Mouse (Mus musculus) macrophage (primary cell): ENCODE results near the gene Cmtm4. TPM values are rescaled to one million over a fixed set of nuclear protein-coding genes. Genes with fewer than 3 reads are reported as not detected.

Experiments used
- H3K27ac ChIP-seq: fragments of 350-480 bp; formaldehyde crosslinking; 2 replicates; pipeline ENCODE4 v1.9.0; 2021
- H3K36me3 ChIP-seq: fragments of 350-480 bp; formaldehyde crosslinking; 2 replicates; pipeline ENCODE4 v1.9.0; 2021; ENCODE audit errors: inconsistent target
- H3K4me3 ChIP-seq: fragments of 350-480 bp; formaldehyde crosslinking; 2 replicates; pipeline ENCODE4 v1.9.0; 2021; ENCODE audit errors: inconsistent target
- H3K79me2 ChIP-seq: fragments of 350-480 bp; formaldehyde crosslinking; 2 replicates; pipeline ENCODE4 v1.9.0; 2021; ENCODE audit errors: inconsistent target
- WGBS: methylation state at CpG from one replicate; pipeline ENCODE4 v1.1.7; 2026; ENCODE audit warnings: inconsistent platforms; ENCODE audit not compliant: missing documents; 5-methylcytosine and 5-hydroxymethylcytosine counted together
- polyA plus RNA-seq: library from polyadenylated mRNA; stranded (reverse); fragments of 250-400 nt; gene quantifications from 3 replicates; pipeline ENCODE4 v1.2.4, GENCODE M21; 2018; ENCODE audit warnings: inconsistent platforms

Cmtm4 gene
- polyA plus RNA-seq, 1 experiment from 2014 or later = 7.3 TPM

GRCm38 (mm10) chr8:104430230-104430629, 34.6 kb upstream of the Cmtm4 start:
- peaks cover 79% of the 10 kb centered on the region for H3K36me3 ChIP-seq
- H3K27ac ChIP-seq = no peak overlapping the region
- H3K4me3 ChIP-seq = no peak overlapping the region
- 86% methylated on average over 7 of the region's 7 CpGs for WGBS
- H3K79me2 ChIP-seq = peaks cover 45% of the 10 kb centered on the region

GRCm38 (mm10) chr8:104427703-104428102, 32.1 kb upstream of the Cmtm4 start:
- H3K36me3 ChIP-seq = peaks cover 86% of the 10 kb centered on the region
- peaks cover 20% of the 10 kb centered on the region for H3K79me2 ChIP-seq
- no peak overlapping the region for H3K4me3 ChIP-seq
- 63% methylated on average over 12 of the region's 13 CpGs for WGBS
- no peak overlapping the region for H3K27ac ChIP-seq

GRCm38 (mm10) chr8:104422313-104422712, 26.7 kb upstream of the Cmtm4 start:
- Histone ChIP-seq H3K27ac (no peak overlapping the region), H3K79me2 (no peaks in the 10 kb centered on the region), H3K4me3 (no peak overlapping the region), H3K36me3 (peaks cover 86% of the 10 kb centered on the region)
- 90% methylated on average over 6 of the region's 6 CpGs for WGBS

GRCm38 (mm10) chr8:104416022-104416421, 20.4 kb upstream of the Cmtm4 start:
- H3K36me3 ChIP-seq = peaks cover 37% of the 10 kb centered on the region
- 92% methylated on average over 6 of the region's 6 CpGs for WGBS
- no peak overlapping the region for H3K27ac ChIP-seq
- no peak overlapping the region for H3K4me3 ChIP-seq
- H3K79me2 ChIP-seq = no peaks in the 10 kb centered on the region

GRCm38 (mm10) chr8:104414204-104414603, 18.6 kb upstream of the Cmtm4 start:
- no peak overlapping the region for H3K27ac ChIP-seq
- H3K79me2 ChIP-seq = no peaks in the 10 kb centered on the region
- no peak overlapping the region for H3K4me3 ChIP-seq
- peaks cover 21% of the 10 kb centered on the region for H3K36me3 ChIP-seq
- WGBS = 95% methylated on average over 3 of the region's 3 CpGs

- Histone ChIP-seq H3K36me3 (peaks cover 17% of the 10 kb centered on the region), H3K27ac (no peak overlapping the region), H3K4me3 (no peak overlapping the region), H3K79me2 (no peaks in the 10 kb centered on the region)
- 86% methylated on average over 2 of the region's 4 CpGs for WGBS
Measured at GRCm38 (mm10) chr8:104413770-104414169, 18.2 kb upstream of the Cmtm4 start.

GRCm38 (mm10) chr8:104412805-104413532, 17.4 kb upstream of the Cmtm4 start:
- H3K27ac ChIP-seq = no peak overlapping the region
- WGBS = 83% methylated on average over 7 of the region's 7 CpGs
- H3K4me3 ChIP-seq = no peak overlapping the region
- H3K79me2 ChIP-seq = no peaks in the 10 kb centered on the region
- peaks cover 10% of the 10 kb centered on the region for H3K36me3 ChIP-seq

GRCm38 (mm10) chr8:104411972-104412371, 16.4 kb upstream of the Cmtm4 start:
- Histone ChIP-seq H3K27ac (no peak overlapping the region), H3K79me2 (no peaks in the 10 kb centered on the region), H3K36me3 (no peaks in the 10 kb centered on the region), H3K4me3 (no peak overlapping the region)
- WGBS = 83% methylated on average over 3 of the region's 3 CpGs

GRCm38 (mm10) chr8:104411468-104411867, 15.9 kb upstream of the Cmtm4 start:
- H3K4me3 ChIP-seq = no peak overlapping the region
- 90% methylated on average over 3 of the region's 3 CpGs for WGBS
- H3K79me2 ChIP-seq = no peaks in the 10 kb centered on the region
- no peaks in the 10 kb centered on the region for H3K36me3 ChIP-seq
- no peak overlapping the region for H3K27ac ChIP-seq

- Histone ChIP-seq H3K27ac (no peak overlapping the region), H3K36me3 (no peaks in the 10 kb centered on the region), H3K79me2 (no peaks in the 10 kb centered on the region), H3K4me3 (no peak overlapping the region)
- 86% methylated on average over 7 of the region's 7 CpGs for WGBS
Measured at GRCm38 (mm10) chr8:104410628-104411273, 15.1 kb upstream of the Cmtm4 start.

GRCm38 (mm10) chr8:104408328-104409110, 12.9 kb upstream of the Cmtm4 start:
- H3K27ac ChIP-seq = no peak overlapping the region
- H3K4me3 ChIP-seq = no peak overlapping the region
- H3K79me2 ChIP-seq = no peaks in the 10 kb centered on the region
- 92% methylated on average over 7 of the region's 7 CpGs for WGBS
- no peaks in the 10 kb centered on the region for H3K36me3 ChIP-seq

- Histone ChIP-seq H3K79me2 (no peaks in the 10 kb centered on the region), H3K4me3 (no peak overlapping the region), H3K36me3 (no peaks in the 10 kb centered on the region), H3K27ac (no peak overlapping the region)
- WGBS = 97% methylated on average over 6 of the region's 6 CpGs
Measured at GRCm38 (mm10) chr8:104406340-104407128, 10.9 kb upstream of the Cmtm4 start.

- Histone ChIP-seq H3K79me2 (no peaks in the 10 kb centered on the region), H3K36me3 (no peaks in the 10 kb centered on the region), H3K27ac (no peak overlapping the region), H3K4me3 (no peak overlapping the region)
- WGBS = 84% methylated on average over 15 of the region's 15 CpGs
Measured at GRCm38 (mm10) chr8:104405430-104406187, 10.0 kb upstream of the Cmtm4 start.

GRCm38 (mm10) chr8:104403596-104403995, 8.0 kb upstream of the Cmtm4 start:
- H3K79me2 ChIP-seq = no peaks in the 10 kb centered on the region
- WGBS = 82% methylated on average over 3 of the region's 3 CpGs
- H3K4me3 ChIP-seq = no peak overlapping the region
- no peaks in the 10 kb centered on the region for H3K36me3 ChIP-seq
- H3K27ac ChIP-seq = no peak overlapping the region
